ENCODE assay signal across 40 mouse cellular contexts in genomic region chr9:104021026-104021425, GRCm38 (mm10). TPM values are rescaled to one million over a fixed set of nuclear protein-coding genes. Genes with fewer than 3 reads are reported as not detected.
"Had no signal": no experiment of that assay in that cellular context is flagged by ENCODE, and none has a peak within 500 bp of the region (broad histone marks: within the 10 kb centered on the region; RNA-seq: fewer than 3 reads in every experiment).

No protein-coding gene starts in this region.

- H3K36me3 ChIP-seq: liver, embryonic 15.5 days had no signal

- H3K4me3 ChIP-seq: limb, embryonic 10.5 days; limb, embryonic 12.5 days; limb, embryonic 13.5 days; limb, embryonic 15.5 days; liver, embryonic 12.5 days; liver, embryonic 13.5 days; liver, embryonic 15.5 days; lung, embryonic 15.5 days; megakaryocyte, embryonic 14.5 days; midbrain, embryonic 10.5 days; midbrain, embryonic 12.5 days; midbrain, embryonic 13.5 days; midbrain, embryonic 15.5 days; myocyte; neural tube, embryonic 12.5 days; neural tube, embryonic 13.5 days had no signal

- DNase-seq: left cerebral cortex, postnatal 4 days; liver; liver, embryonic 13.5 days; liver, postnatal 0 days; lung, adult 18-20 months; lung, adult 2 months; lung, embryonic 14.5 days; lung, postnatal 10 days; lung, postnatal 14 days; lung, postnatal 36 days; lung, postnatal 4 days; midbrain, embryonic 14.5 days had no signal

- H3K4me2 ChIP-seq: limb, embryonic 12.5 days; limb, embryonic 13.5 days; limb, embryonic 15.5 days; liver, embryonic 11.5 days; liver, embryonic 12.5 days; liver, embryonic 13.5 days; liver, embryonic 15.5 days; lung, embryonic 14.5 days; lung, embryonic 15.5 days; midbrain, embryonic 11.5 days; midbrain, embryonic 12.5 days; midbrain, embryonic 13.5 days; midbrain, embryonic 15.5 days; neural tube, embryonic 12.5 days; neural tube, embryonic 13.5 days had no signal

- H3K9me3 ChIP-seq: limb, embryonic 10.5 days; limb, embryonic 12.5 days; limb, embryonic 13.5 days; limb, embryonic 15.5 days; liver, embryonic 12.5 days; liver, embryonic 13.5 days; liver, embryonic 15.5 days; lung, embryonic 15.5 days; megakaryocyte, embryonic 14.5 days; midbrain, embryonic 10.5 days; midbrain, embryonic 12.5 days; midbrain, embryonic 13.5 days; midbrain, embryonic 15.5 days; neural tube, embryonic 12.5 days; neural tube, embryonic 13.5 days had no signal

- ATAC-seq: liver, embryonic 12.5 days; liver, postnatal 0 days; lung, postnatal 0 days; midbrain, embryonic 13.5 days; midbrain, embryonic 15.5 days; midbrain, embryonic 16.5 days had no signal

- H3K4me1 ChIP-seq: limb, embryonic 10.5 days; limb, embryonic 12.5 days; limb, embryonic 13.5 days; limb, embryonic 15.5 days; liver, embryonic 12.5 days; liver, embryonic 13.5 days; liver, embryonic 15.5 days; lung, embryonic 15.5 days; megakaryocyte, embryonic 14.5 days; midbrain, embryonic 10.5 days; midbrain, embryonic 12.5 days; midbrain, embryonic 13.5 days; midbrain, embryonic 15.5 days; neural tube, embryonic 12.5 days; neural tube, embryonic 13.5 days had no signal

- H3K27me3 ChIP-seq: limb, embryonic 12.5 days; limb, embryonic 13.5 days; limb, embryonic 15.5 days; liver, embryonic 12.5 days; liver, embryonic 13.5 days; liver, embryonic 15.5 days; lung, embryonic 15.5 days; megakaryocyte, embryonic 14.5 days; midbrain, embryonic 12.5 days; midbrain, embryonic 13.5 days; midbrain, embryonic 15.5 days; neural tube, embryonic 12.5 days; neural tube, embryonic 13.5 days had no signal

- H3K9ac ChIP-seq: limb, embryonic 12.5 days; limb, embryonic 13.5 days; limb, embryonic 15.5 days; liver, embryonic 12.5 days; liver, embryonic 13.5 days; liver, embryonic 14.5 days; liver, embryonic 15.5 days; liver, postnatal 0 days; lung, embryonic 14.5 days; lung, embryonic 15.5 days; midbrain, embryonic 12.5 days; midbrain, embryonic 13.5 days; midbrain, embryonic 15.5 days; neural tube, embryonic 12.5 days; neural tube, embryonic 13.5 days had no signal

- H3K27ac ChIP-seq: limb, embryonic 10.5 days; limb, embryonic 12.5 days; limb, embryonic 13.5 days; limb, embryonic 15.5 days; liver, embryonic 12.5 days; liver, embryonic 13.5 days; liver, embryonic 14.5 days; liver, embryonic 15.5 days; lung, embryonic 15.5 days; macrophage; midbrain, embryonic 10.5 days; midbrain, embryonic 12.5 days; midbrain, embryonic 13.5 days; midbrain, embryonic 15.5 days; neural tube, embryonic 12.5 days; neural tube, embryonic 13.5 days had no signal

RNA-seq across cellular contexts. Expression of gene Gm28305, which starts 19.4 kb away (rescaled TPM):
- polyA plus RNA-seq: limb, embryonic 10.5 days; limb, embryonic 11.5 days; limb, embryonic 12.5 days; limb, embryonic 13.5 days; limb, embryonic 14.5 days; limb, embryonic 15.5 days; liver, adult 2 months; liver, embryonic 11.5 days; liver, embryonic 12.5 days; liver, embryonic 13.5 days; liver, embryonic 14.5 days; liver, embryonic 15.5 days; liver, embryonic 16.5 days; liver, postnatal 0 days; lung, adult 2 months; lung, embryonic 14.5 days; lung, embryonic 15.5 days; lung, embryonic 16.5 days; lung, postnatal 0 days; macrophage; midbrain, embryonic 10.5 days; midbrain, embryonic 11.5 days; midbrain, embryonic 12.5 days; midbrain, embryonic 13.5 days; midbrain, embryonic 14.5 days; midbrain, embryonic 15.5 days; midbrain, embryonic 16.5 days; midbrain, postnatal 0 days; myocyte; neural tube, embryonic 11.5 days; neural tube, embryonic 12.5 days; neural tube, embryonic 13.5 days had no signal
